Mouse (Mus musculus) midbrain, embryonic 13.5 days (tissue): ENCODE data around the gene Edem1. TPM values are rescaled to one million over a fixed set of nuclear protein-coding genes. Genes with fewer than 3 reads are reported as not detected.

Source experiments
- ATAC-seq: fragments of 200-750 bp; cut with Nextera tagmentation; 2 replicates; pipeline ENCODE4 v1.8.0; 2017; ENCODE audit warnings: mild to moderate bottlenecking, moderate TSS enrichment, moderate library complexity
- H3K27ac ChIP-seq: fragments of 300-500 bp; sonication (generic); 2 replicates; pipeline ENCODE4 v1.5.1; 2015; ENCODE audit warnings: inconsistent platforms, mild to moderate bottlenecking, moderate library complexity
- H3K27me3 ChIP-seq: fragments of 300-500 bp; sonication (generic); 2 replicates; pipeline ENCODE4 v1.6.1; 2015; ENCODE audit warnings: mild to moderate bottlenecking, inconsistent platforms
- H3K36me3 ChIP-seq: fragments of 300-500 bp; sonication (generic); 2 replicates; pipeline ENCODE4 v1.6.1; 2015; ENCODE audit warnings: mild to moderate bottlenecking, inconsistent platforms
- H3K4me1 ChIP-seq: fragments of 300-500 bp; sonication (generic); replicated peaks from 2 replicates; pipeline ENCODE4 v1.6.1; 2015; ENCODE audit warnings: inconsistent platforms
- H3K4me2 ChIP-seq: fragments of 300-500 bp; sonication (generic); replicated peaks from 2 replicates; pipeline ENCODE4 v1.6.1; 2015; ENCODE audit warnings: moderate library complexity, mild to moderate bottlenecking, inconsistent platforms
- H3K4me3 ChIP-seq: fragments of 300-500 bp; sonication (generic); replicated peaks from 2 replicates; pipeline ENCODE4 v1.5.1; 2015; ENCODE audit warnings: mild to moderate bottlenecking, inconsistent platforms
- H3K9ac ChIP-seq: fragments of 300-500 bp; sonication (generic); replicated peaks from 2 replicates; pipeline ENCODE4 v1.6.1; 2015; ENCODE audit warnings: mild to moderate bottlenecking, inconsistent platforms
- H3K9me3 ChIP-seq: fragments of 300-500 bp; sonication (generic); 2 replicates; pipeline ENCODE4 v1.6.1; 2016; ENCODE audit warnings: mild to moderate bottlenecking, inconsistent platforms
- WGBS: fragments of 180-500 bp; shearing (Covaris S2); methylation state at CpG from one replicate; pipeline ENCODE4 v1.1.7; 2015; 5-methylcytosine and 5-hydroxymethylcytosine counted together
- polyA plus RNA-seq: library from polyadenylated mRNA; unstranded; fragments of >200 nt; fragmentation: Nextera tagmentation; extraction: Ambion mirVana; gene quantifications from 2 replicates; pipeline ENCODE4 v1.2.1, GENCODE M21; 2015

Gene Edem1
- polyA plus RNA-seq, 1 experiment from 2014 or later = 6.6 TPM

DNA sequence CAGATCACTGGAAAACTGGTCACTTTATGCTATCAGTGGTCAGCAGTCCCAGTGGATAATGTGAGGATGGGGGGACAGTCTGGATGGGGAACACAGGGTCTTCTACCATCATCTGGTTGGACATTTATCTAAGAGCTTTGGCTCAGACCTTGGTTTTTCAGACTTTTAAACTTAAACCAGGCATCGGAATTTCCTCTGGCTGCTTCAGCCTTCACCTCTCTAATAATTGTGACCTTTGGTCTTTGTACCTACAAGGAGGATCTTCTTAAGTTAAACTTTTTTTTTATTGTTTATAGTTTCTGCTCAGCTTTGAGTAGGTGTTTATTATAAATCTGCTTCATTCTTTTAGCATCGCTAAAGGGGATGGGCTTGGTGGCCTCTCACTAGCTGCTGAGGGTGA lies 55.4 kb downstream of the Edem1 start:
- no peaks in the 10 kb centered on the region for H3K9me3 ChIP-seq
- H3K9ac ChIP-seq = no peak overlapping the region
- H3K4me1 ChIP-seq = no peaks in the 10 kb centered on the region
- no peaks in the 10 kb centered on the region for H3K36me3 ChIP-seq
- ATAC-seq = no peak
- H3K4me3 ChIP-seq = no peak overlapping the region
- H3K4me2 ChIP-seq = no peak overlapping the region
- no peaks in the 10 kb centered on the region for H3K27me3 ChIP-seq
- 86% methylated on average over 2 of the region's 2 CpGs for WGBS
- H3K27ac ChIP-seq = no peak overlapping the region

DNA sequence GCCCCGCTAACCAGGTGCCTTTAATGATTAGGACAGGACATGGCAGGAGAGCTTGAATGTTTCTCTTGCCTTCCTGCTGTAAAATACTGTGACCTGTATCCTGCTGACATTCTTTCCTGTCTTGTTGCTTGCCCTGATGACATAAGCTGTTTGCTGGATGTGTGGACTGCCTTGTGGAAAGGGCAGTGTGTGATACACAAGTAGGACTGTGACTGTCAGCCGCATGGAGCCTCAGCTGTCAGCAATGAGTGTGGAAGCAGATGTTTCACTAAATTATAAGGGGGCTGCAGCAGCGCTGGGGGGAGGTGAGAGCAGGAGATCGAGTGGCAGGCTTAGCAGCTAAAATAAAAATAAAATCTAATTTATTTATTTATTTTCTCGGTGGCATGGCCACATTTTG lies 56.2 kb downstream of the Edem1 start:
- Histone ChIP-seq H3K36me3 (no peaks in the 10 kb centered on the region), H3K9me3 (no peaks in the 10 kb centered on the region), H3K4me2 (no peak overlapping the region), H3K9ac (no peak overlapping the region), H3K27ac (no peak overlapping the region), H3K4me1 (no peaks in the 10 kb centered on the region), H3K27me3 (no peaks in the 10 kb centered on the region), H3K4me3 (no peak overlapping the region)
- WGBS = 79% methylated on average over 5 of the region's 5 CpGs
- no peak for ATAC-seq

DNA sequence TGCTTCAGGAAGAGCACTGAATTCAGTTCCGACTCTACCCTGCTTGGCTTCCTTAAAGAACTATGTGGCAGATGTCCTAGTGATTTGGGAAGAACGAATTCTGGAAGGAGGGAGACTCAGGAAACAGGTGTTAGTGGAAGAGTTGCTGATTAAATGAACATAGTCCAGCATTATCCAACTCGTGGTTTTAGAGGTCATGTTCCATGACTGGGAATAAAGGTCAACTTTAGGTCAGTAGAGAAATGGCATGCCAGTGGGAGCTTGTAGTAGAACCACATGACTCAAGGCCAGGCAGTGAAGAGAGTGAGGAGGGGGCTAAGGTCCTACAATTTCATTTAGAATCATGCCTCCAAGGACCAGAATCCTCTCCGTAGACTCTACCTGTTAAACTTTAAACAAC lies 57.9 kb downstream of the Edem1 start:
- Histone ChIP-seq H3K4me3 (no peak overlapping the region), H3K4me2 (no peak overlapping the region), H3K9ac (no peak overlapping the region), H3K36me3 (no peaks in the 10 kb centered on the region), H3K9me3 (no peaks in the 10 kb centered on the region), H3K4me1 (no peaks in the 10 kb centered on the region), H3K27ac (no peak overlapping the region), H3K27me3 (no peaks in the 10 kb centered on the region)
- 75% methylated on average over 4 of the region's 4 CpGs for WGBS
- no peak for ATAC-seq

- no peak overlapping the region for H3K4me3 ChIP-seq
- H3K36me3 ChIP-seq = no peaks in the 10 kb centered on the region
- H3K4me1 ChIP-seq = 0 out of 2 replicates have a peak, but pooled peaks cover 3% of the 10 kb centered on the region
- H3K9ac ChIP-seq = no peak overlapping the region
- 81% methylated on average over 5 of the region's 5 CpGs for WGBS
- no peak overlapping the region for H3K27ac ChIP-seq
- H3K27me3 ChIP-seq = no peaks in the 10 kb centered on the region
- no peak for ATAC-seq
- no peak overlapping the region for H3K4me2 ChIP-seq
- no peaks in the 10 kb centered on the region for H3K9me3 ChIP-seq
Observed at GRCm38 (mm10) chr6:108892589-108892988, 64.1 kb downstream of the Edem1 start.

DNA sequence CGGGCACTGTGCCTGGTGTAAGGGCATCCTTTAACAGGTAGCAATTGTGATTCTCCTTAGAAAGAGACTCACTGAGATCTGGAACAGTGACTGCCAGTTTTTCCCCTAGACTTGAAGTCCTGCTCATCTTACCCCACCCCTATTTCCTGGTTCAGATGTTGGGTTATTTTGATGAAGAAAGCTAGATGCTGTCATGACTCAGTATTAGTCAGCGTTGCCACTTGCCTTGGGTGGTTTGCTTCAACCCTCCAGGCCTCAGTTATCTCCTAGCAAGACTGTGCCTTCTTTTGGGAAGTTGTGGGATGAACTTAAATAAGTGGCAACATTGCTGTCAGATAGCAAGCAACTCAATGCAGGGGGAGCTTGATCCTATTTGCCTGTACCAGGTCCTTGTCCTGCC lies 66.7 kb downstream of the Edem1 start:
- Histone ChIP-seq H3K27me3 (no peaks in the 10 kb centered on the region), H3K4me3 (no peak overlapping the region), H3K27ac (no peak overlapping the region), H3K4me1 (0 out of 2 replicates have a peak, but pooled peaks cover 3% of the 10 kb centered on the region), H3K4me2 (no peak overlapping the region), H3K36me3 (no peaks in the 10 kb centered on the region), H3K9me3 (no peaks in the 10 kb centered on the region), H3K9ac (no peak overlapping the region)
- no peak for ATAC-seq
- WGBS = 84% methylated on average over 2 of the region's 2 CpGs

- 0 out of 2 replicates have a peak, but pooled peaks cover 3% of the 10 kb centered on the region for H3K4me1 ChIP-seq
- 90% methylated on average over 3 of the region's 3 CpGs for WGBS
Observed at GRCm38 (mm10) chr6:108895976-108896375, 67.5 kb downstream of the Edem1 start.

GRCm38 (mm10) chr6:108896525-108897087 lies 68.2 kb downstream of the Edem1 start:
- ATAC-seq = no peak

More at GRCm38 (mm10) chr6:108895976-108896375, 67.5 kb downstream of the Edem1 start:
- Histone ChIP-seq H3K27me3 (no peaks in the 10 kb centered on the region), H3K4me2 (no peak overlapping the region), H3K4me3 (no peak overlapping the region), H3K27ac (no peak overlapping the region), H3K36me3 (no peaks in the 10 kb centered on the region), H3K9me3 (no peaks in the 10 kb centered on the region), H3K9ac (no peak overlapping the region)
- ATAC-seq = no peak

GRCm38 (mm10) chr6:108899231-108899630 lies 70.8 kb downstream of the Edem1 start:
- no peaks in the 10 kb centered on the region for H3K27me3 ChIP-seq
- 0 out of 2 replicates have a peak, but pooled peaks cover 3% of the 10 kb centered on the region for H3K4me1 ChIP-seq
- no peaks in the 10 kb centered on the region for H3K9me3 ChIP-seq
- no peak overlapping the region for H3K4me2 ChIP-seq
- WGBS = 79% methylated on average over 2 of the region's 2 CpGs
- H3K27ac ChIP-seq = no peak overlapping the region
- no peak for ATAC-seq
- no peaks in the 10 kb centered on the region for H3K36me3 ChIP-seq
- H3K9ac ChIP-seq = no peak overlapping the region
- H3K4me3 ChIP-seq = no peak overlapping the region

More at GRCm38 (mm10) chr6:108896525-108897087, 68.2 kb downstream of the Edem1 start:
- Histone ChIP-seq H3K4me3 (no peak overlapping the region), H3K4me1 (0 out of 2 replicates have a peak, but pooled peaks cover 3% of the 10 kb centered on the region), H3K36me3 (no peaks in the 10 kb centered on the region), H3K27me3 (no peaks in the 10 kb centered on the region), H3K4me2 (no peak overlapping the region), H3K9ac (no peak overlapping the region), H3K27ac (no peak overlapping the region), H3K9me3 (no peaks in the 10 kb centered on the region)
- 89% methylated on average over 8 of the region's 8 CpGs for WGBS

DNA sequence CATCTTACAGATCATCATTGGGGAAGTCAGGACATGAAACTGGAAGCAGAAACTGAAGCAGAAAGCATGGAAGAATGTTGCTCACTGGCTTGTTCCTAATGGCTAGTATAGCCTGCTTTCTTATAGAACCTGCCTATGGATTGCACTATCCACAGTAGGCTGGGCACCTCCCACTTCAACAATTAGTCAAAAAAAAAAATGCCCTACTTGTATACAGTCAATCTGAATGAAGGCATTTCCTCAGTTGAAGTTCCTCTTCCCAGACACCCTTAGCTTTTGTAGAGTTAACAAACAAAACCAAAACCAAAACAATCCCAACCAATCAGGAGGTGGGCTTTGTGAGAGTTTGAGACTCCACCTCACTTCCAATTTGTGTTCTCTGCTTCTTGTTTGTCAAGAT lies 73.7 kb downstream of the Edem1 start:
- Histone ChIP-seq H3K9me3 (no peaks in the 10 kb centered on the region), H3K4me2 (no peak overlapping the region), H3K9ac (no peak overlapping the region), H3K4me1 (0 out of 2 replicates have a peak, but pooled peaks cover under 1% of the 10 kb centered on the region), H3K27me3 (no peaks in the 10 kb centered on the region), H3K4me3 (no peak overlapping the region), H3K36me3 (no peaks in the 10 kb centered on the region), H3K27ac (no peak overlapping the region)
- no peak for ATAC-seq

GRCm38 (mm10) chr6:108903280-108903679 lies 74.8 kb downstream of the Edem1 start:
- Histone ChIP-seq H3K36me3 (no peaks in the 10 kb centered on the region), H3K4me3 (no peak overlapping the region), H3K4me2 (no peak overlapping the region), H3K9me3 (no peaks in the 10 kb centered on the region), H3K27ac (no peak overlapping the region), H3K4me1 (no peaks in the 10 kb centered on the region), H3K27me3 (no peaks in the 10 kb centered on the region), H3K9ac (no peak overlapping the region)
- no peak for ATAC-seq
- 87% methylated on average over 4 of the region's 4 CpGs for WGBS

- WGBS = 77% methylated on average over 1 of the region's 1 CpGs
- Histone ChIP-seq H3K4me3 (no peak overlapping the region), H3K4me2 (no peak overlapping the region), H3K27me3 (no peaks in the 10 kb centered on the region), H3K36me3 (no peaks in the 10 kb centered on the region), H3K27ac (no peak overlapping the region), H3K4me1 (no peaks in the 10 kb centered on the region), H3K9me3 (no peaks in the 10 kb centered on the region), H3K9ac (no peak overlapping the region)
- no peak for ATAC-seq
Observed at GRCm38 (mm10) chr6:108906539-108906938, 78.1 kb downstream of the Edem1 start.
